Mouse (Mus musculus) bone marrow, adult 2 months (tissue): ENCODE results near the gene Gm9945.

Experiments used
- CTCF ChIP-seq: fragments of 200-500 bp; IDR thresholded peaks from 2 replicates; pipeline ENCODE4 v1.5.1; 2011; ENCODE audit warnings: low read length, control low read depth; ENCODE audit not compliant: control insufficient read depth, insufficient read depth
- POLR2A ChIP-seq: fragments of 200-500 bp; IDR thresholded peaks from 2 replicates; pipeline ENCODE4 v1.6.1; 2011; ENCODE audit warnings: low read depth, mild to moderate bottlenecking, control low read depth, low read length, borderline replicate concordance; ENCODE audit not compliant: control insufficient read depth

DNA sequence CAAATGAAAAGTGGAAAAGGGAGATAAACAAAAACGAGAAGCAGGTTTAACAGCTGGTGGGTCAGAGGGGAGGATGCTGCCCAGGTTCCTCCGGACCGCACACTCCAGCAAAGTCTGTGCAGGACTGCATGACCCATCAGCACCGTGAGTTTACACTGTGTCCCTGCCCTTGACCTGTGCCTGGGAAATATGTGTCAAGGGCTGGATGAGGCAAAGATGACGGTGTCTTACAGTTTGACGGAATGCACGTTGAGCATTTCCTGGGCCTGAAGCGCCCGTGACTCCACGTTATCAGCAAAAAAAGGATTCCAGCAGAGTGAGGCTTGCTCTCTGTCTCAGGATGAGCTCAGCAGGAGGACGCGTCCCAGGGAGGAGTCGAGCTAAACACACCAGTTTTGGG lies 34.4 kb upstream of the Gm9945 start:
- TF ChIP-seq CTCF (no peak), POLR2A (no peak)
